Mouse (Mus musculus) embryonic facial prominence, embryonic 14.5 days (tissue): ENCODE results near the gene Hspbp1. TPM values are rescaled to one million over a fixed set of nuclear protein-coding genes. Genes with fewer than 3 reads are reported as not detected.
A peak's percentile ranks its signal among the peaks of the same experiment; 100 is the strongest.

Experiments used
- ATAC-seq: fragments of 200-750 bp; cut with Nextera tagmentation; 2 replicates; pipeline ENCODE4 v1.8.0; 2017; ENCODE audit warnings: low read depth, moderate number of reproducible peaks, moderate TSS enrichment
- DNase-seq: peaks from one replicate; pipeline ENCODE4 v3.0.0-alpha.2; 2015; ENCODE audit warnings: low spot score
- H3K27ac ChIP-seq: fragments of 300-500 bp; sonication (generic); replicated peaks from 2 replicates; pipeline ENCODE4 v1.5.1; 2014; ENCODE audit warnings: low read depth, mild to moderate bottlenecking, low read length, moderate library complexity
- H3K27me3 ChIP-seq: fragments of 300-500 bp; sonication (generic); replicated peaks from 2 replicates; pipeline ENCODE4 v1.6.1; 2014; ENCODE audit warnings: low read length; ENCODE audit not compliant: control insufficient read depth, insufficient read depth
- H3K36me3 ChIP-seq: fragments of 300-500 bp; sonication (generic); 2 replicates; pipeline ENCODE4 v1.6.1; 2014; ENCODE audit warnings: low read length, mixed read lengths; ENCODE audit not compliant: control insufficient read depth, insufficient read depth
- H3K4me1 ChIP-seq: fragments of 300-500 bp; sonication (generic); 2 replicates; pipeline ENCODE4 v1.6.1; 2014; ENCODE audit warnings: antibody characterized with exemption, low read length; ENCODE audit not compliant: control insufficient read depth, insufficient read depth
- H3K4me2 ChIP-seq: fragments of 300-500 bp; sonication (generic); 2 replicates; pipeline ENCODE4 v1.6.1; 2014; ENCODE audit warnings: low read depth, mild to moderate bottlenecking, low read length, moderate library complexity, mixed read lengths
- H3K4me3 ChIP-seq: fragments of 300-500 bp; sonication (generic); 2 replicates; pipeline ENCODE4 v1.5.1; 2014; ENCODE audit warnings: low read depth, mild to moderate bottlenecking, low read length
- H3K9ac ChIP-seq: fragments of 300-500 bp; sonication (generic); 2 replicates; pipeline ENCODE4 v1.6.1; 2014; ENCODE audit warnings: low read depth, mild to moderate bottlenecking, low read length, moderate library complexity, mixed read lengths
- H3K9me3 ChIP-seq: fragments of 300-500 bp; sonication (generic); 2 replicates; pipeline ENCODE4 v1.6.1; 2016; ENCODE audit warnings: low read length; ENCODE audit not compliant: control insufficient read depth
- WGBS: fragments of 180-500 bp; shearing (Covaris S2); extraction: QIAGEN DNeasy Blood & Tissue Kit; methylation state at CpG from one replicate; pipeline ENCODE4 v1.1.7; 2014; 5-methylcytosine and 5-hydroxymethylcytosine counted together
- polyA plus RNA-seq: library from polyadenylated mRNA; unstranded; fragments of >200 nt; fragmentation: Nextera tagmentation; extraction: Ambion mirVana; gene quantifications from 2 replicates; pipeline ENCODE4 v1.2.1, GENCODE M21; 2014

Gene Hspbp1
- polyA plus RNA-seq, 1 experiment from 2014 or later: 77.5 TPM

DNA sequence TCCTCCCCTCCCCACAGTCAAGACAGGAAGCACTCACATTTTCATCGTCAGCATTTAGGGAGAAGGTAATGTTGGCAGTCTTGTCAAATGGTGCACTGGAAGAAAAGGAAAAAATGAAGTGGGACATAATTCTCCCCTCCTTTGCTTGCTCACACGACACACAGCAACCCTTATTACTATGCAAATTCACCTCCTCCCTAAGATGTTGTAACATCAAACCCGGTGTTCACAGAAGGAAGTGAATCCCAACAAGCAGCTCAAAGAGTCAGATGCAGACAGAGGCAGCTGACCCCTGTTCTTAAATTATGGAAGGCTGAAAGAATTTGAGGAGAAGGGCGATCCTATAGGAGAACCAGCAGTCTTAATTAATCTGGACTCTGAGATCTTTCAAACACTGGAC, 48.7 kb downstream of the Hspbp1 start:
- no peak for ATAC-seq
- Histone ChIP-seq H3K27me3 (no peaks in the 10 kb centered on the region), H3K36me3 (peaks cover 88% of the 10 kb centered on the region), H3K4me2 (no peak overlapping the region), H3K4me3 (no peak overlapping the region), H3K4me1 (no peaks in the 10 kb centered on the region), H3K9me3 (no peaks in the 10 kb centered on the region), H3K9ac (no peak overlapping the region), H3K27ac (no peak overlapping the region)
- DNase-seq: no peak
- 81% methylated on average over 4 of the region's 4 CpGs for WGBS

DNA sequence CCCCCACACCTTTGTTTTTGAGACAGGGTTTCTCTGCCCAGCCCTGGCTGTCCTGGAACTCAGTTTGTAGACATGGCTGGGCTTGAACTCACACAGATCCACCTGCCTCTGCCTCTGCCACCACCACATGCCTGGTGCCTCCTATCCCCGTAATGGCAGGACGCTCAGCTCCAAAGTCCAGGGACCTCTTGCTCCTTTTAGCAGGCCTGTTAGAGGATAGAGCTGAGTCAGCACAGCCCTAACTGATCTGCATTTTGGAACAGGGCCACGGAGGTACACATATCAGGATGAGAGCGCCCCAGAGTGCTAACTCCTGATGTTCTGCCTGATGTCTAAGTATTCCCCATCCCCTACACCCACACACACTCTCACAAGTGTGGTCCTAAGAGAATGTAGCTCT, 53.8 kb downstream of the Hspbp1 start, which contains the start of gene Tmem86b:
Gene Tmem86b, minus strand, starts transcription at position 392 of the 400 bp plus-strand sequence.
- DNase-seq (no peak), ATAC-seq (no peak)
- Histone ChIP-seq H3K4me2 (no peak within 1 kb of the TSS), H3K27me3 (no peaks in the 10 kb centered on the region), H3K4me1 (no peaks in the 10 kb centered on the region), H3K27ac (no peak within 1 kb of the TSS), H3K36me3 (peaks cover 73% of the 10 kb centered on the region), H3K4me3 (no peak within 1 kb of the TSS), H3K9ac (no peak within 1 kb of the TSS), H3K9me3 (no peaks in the 10 kb centered on the region)
- WGBS: 89% methylated on average over 4 of the region's 4 CpGs

DNA sequence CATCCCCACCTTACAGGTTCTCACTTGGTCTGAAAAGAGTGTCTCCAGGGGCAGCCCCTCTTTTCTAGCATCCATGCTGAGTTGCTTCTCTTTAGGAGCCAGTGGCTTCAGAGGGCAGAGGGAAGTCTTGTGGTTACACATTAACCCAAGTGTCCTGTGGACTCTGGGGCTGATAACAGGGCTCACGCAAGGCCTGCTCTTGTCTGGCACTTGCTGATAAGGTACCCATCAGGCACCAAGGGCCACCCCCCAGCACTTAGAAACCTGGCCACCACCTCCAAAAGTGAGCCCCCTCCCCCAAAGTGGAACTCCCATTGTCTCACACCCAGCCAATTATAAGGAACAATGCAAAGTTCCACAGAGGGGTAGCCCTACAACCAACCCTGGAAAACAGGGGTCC, 54.7 kb downstream of the Hspbp1 start:
- peaks cover 66% of the 10 kb centered on the region for H3K36me3 ChIP-seq
- no peak overlapping the region for H3K4me3 ChIP-seq
- DNase-seq (no peak), ATAC-seq (no peak)
- no peak overlapping the region for H3K9ac ChIP-seq
- H3K27me3 ChIP-seq: no peaks in the 10 kb centered on the region
- H3K27ac ChIP-seq: no peak overlapping the region
- WGBS: 100% methylated on average over 1 of the region's 1 CpGs
- no peak overlapping the region for H3K4me2 ChIP-seq
- H3K9me3 ChIP-seq: no peaks in the 10 kb centered on the region
- H3K4me1 ChIP-seq: no peaks in the 10 kb centered on the region

DNA sequence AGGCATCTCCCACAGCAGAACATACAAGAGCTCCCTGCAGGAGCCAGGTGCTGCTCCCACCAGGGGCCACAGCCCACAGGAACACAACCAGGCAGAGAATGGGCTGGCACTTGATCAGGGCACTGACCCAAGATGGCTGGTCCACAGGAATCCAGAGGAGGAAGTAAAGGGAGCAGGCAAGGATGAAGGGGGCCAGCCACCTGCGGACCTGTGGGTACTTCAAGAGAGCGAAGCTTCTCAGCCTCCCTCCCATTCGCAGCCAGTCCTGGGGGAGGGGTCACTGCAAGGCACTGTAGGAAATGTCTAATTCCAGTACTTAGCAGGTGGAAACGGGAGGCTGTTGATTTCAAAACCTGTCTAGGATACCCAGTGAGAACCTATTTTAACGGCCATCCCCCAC, 55.3 kb downstream of the Hspbp1 start:
- ATAC-seq: no peak
- Histone ChIP-seq H3K36me3 (peaks cover 61% of the 10 kb centered on the region), H3K9me3 (no peaks in the 10 kb centered on the region), H3K4me3 (no peak overlapping the region), H3K27me3 (no peaks in the 10 kb centered on the region), H3K27ac (no peak overlapping the region), H3K9ac (no peak overlapping the region), H3K4me1 (no peaks in the 10 kb centered on the region), H3K4me2 (no peak overlapping the region)
- no peak for DNase-seq
- 94% methylated on average over 5 of the region's 5 CpGs for WGBS

DNA sequence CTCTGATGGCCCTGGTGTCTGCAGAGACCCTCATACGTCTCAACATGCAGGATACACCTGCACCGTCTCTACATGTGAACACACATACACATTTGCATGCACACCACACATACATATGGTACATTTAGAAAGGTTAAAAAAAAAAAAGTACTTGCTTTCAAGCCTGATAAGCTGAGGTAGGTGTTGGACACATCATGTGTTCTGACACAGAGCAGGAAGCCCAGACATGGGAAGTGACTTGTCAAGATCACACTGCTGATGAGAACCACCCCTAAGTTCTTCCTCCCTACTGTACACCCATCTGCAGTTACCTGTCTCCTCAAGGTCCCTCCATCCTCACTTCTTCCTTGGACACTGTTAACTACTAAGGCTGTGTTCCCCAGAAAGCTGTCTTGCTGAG, 58.9 kb downstream of the Hspbp1 start:
- peaks cover 27% of the 10 kb centered on the region for H3K36me3 ChIP-seq
- H3K4me3 ChIP-seq: no peak overlapping the region
- no peak overlapping the region for H3K4me2 ChIP-seq
- DNase-seq (no peak), ATAC-seq (no peak)
- H3K9ac ChIP-seq: no peak overlapping the region
- 84% methylated on average over 2 of the region's 2 CpGs for WGBS
- no peaks in the 10 kb centered on the region for H3K9me3 ChIP-seq
- no peaks in the 10 kb centered on the region for H3K4me1 ChIP-seq
- no peaks in the 10 kb centered on the region for H3K27me3 ChIP-seq
- H3K27ac ChIP-seq: no peak overlapping the region

DNA sequence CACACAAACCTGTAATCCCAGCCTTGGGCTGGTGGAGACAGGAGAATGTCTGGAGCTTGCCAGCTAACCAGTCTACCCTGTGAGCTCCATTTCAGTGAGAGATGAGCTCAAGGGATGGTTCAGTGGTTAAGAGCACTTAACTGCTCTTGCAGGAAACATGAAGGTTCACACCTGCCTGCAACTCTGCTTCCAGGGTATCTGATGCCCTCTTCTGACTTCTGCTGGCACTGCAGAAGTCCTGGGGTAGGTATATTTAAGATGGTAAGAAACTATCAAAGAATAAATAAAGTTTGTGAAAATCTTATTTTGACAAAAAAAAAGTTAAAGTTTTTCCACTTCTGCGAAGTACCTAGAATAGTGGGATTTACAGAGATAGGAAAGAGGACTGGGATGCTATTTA, 60.5 kb downstream of the Hspbp1 start:
- no peak overlapping the region for H3K9ac ChIP-seq
- no peak overlapping the region for H3K27ac ChIP-seq
- no peak overlapping the region for H3K4me3 ChIP-seq
- no peak for ATAC-seq
- 51% methylated on average over 1 of the region's 1 CpGs for WGBS
- no peaks in the 10 kb centered on the region for H3K27me3 ChIP-seq
- no peaks in the 10 kb centered on the region for H3K9me3 ChIP-seq
- DNase-seq: no peak
- no peaks in the 10 kb centered on the region for H3K4me1 ChIP-seq
- H3K36me3 ChIP-seq: peaks cover 13% of the 10 kb centered on the region
- H3K4me2 ChIP-seq: no peak overlapping the region

DNA sequence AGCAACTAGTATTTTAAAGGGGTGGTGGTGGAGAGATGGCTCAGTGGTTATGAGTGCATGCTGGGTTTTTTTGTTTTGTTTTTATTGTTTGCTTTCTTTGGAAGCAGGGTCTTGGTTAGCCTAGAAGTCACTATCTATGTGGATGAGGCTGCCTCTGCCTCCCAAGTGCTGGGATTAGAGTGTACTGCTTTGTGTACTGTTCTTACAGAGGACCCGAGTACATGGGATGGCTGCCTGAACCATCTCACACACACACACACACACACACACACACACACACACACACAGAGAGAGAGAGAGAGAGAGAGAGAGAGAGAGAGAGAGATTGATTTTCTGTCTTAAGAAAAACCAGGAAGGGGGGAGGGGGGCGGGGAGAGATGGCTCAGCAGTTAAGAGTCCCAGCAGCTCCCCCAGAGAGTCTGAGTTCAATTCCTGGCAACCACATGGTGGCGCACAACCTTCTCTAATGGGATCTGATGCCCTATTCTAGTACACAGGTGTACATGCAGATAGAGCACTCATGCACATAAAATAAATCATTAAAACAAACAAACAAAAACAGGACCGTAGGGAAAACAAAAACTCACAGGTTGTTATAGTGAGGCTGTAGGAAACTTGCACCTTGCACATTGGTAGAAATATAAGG, 61.2 kb downstream of the Hspbp1 start:
- Histone ChIP-seq H3K27ac (no peak overlapping the region), H3K4me3 (no peak overlapping the region), H3K36me3 (peaks cover 6% of the 10 kb centered on the region), H3K4me2 (no peak overlapping the region), H3K4me1 (no peaks in the 10 kb centered on the region), H3K9ac (no peak overlapping the region), H3K27me3 (no peaks in the 10 kb centered on the region), H3K9me3 (no peaks in the 10 kb centered on the region)
- peak; percentile 43 for DNase-seq
- peak; percentile 45; the same call in 1 of the 2 replicates for ATAC-seq
- WGBS: 25% methylated on average over 4 of the region's 4 CpGs

DNA sequence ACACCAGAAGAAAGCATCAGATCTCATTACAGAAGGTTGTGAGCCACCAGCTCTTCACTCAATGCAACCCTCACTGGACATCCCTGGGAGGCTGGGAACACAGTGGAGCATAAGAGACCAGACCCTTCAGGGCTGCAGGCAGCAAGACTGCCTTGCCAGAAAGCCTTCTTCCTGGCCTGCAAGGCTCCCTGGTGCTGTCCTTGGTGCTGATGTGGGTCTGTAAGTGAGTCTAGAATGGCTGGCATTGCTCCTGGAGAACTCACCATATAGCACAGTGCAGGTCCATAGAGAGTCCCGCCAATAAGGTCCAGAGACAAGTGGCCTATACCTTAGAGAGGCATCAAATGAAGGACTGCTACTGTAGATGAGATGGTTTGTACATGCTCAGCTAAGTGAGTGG, 64.9 kb downstream of the Hspbp1 start:
- 11% methylated on average over 1 of the region's 1 CpGs for WGBS

DNA sequence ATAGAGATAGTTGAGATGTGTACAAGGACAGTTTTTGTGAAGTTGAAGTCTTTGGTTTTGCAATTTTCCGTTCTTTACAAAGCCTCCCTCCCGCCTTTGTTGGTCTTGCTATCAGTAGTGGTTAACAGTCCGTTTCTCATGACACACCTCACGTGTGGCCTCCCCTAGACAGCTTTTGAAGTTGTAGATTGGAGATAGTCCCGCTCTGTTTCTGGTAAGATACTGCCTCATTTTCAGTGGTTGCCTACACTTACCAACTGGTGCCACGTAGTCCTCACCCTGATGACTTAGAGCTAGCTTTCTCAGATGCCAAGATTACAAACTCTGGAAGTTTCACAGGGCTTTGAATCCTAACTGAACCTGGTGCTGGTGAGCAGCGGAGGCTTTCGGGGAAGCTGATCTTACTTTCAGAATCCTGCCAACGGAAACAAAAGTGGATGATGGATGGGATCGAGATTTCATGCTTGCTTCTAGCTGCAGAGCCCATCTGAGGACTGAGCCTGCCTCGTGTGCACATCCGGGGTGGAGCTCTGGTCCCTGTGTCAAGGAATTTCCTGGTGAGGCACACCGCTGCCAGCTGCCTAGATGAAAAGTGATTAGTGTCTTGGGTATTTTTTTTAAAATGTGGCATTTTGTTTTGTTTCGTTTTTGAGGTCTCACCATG, 71.0 kb downstream of the Hspbp1 start:
- no peak overlapping the region for H3K4me2 ChIP-seq
- no peaks in the 10 kb centered on the region for H3K9me3 ChIP-seq
- H3K4me1 ChIP-seq: no peaks in the 10 kb centered on the region
- H3K4me3 ChIP-seq: no peak overlapping the region
- H3K9ac ChIP-seq: no peak overlapping the region
- DNase-seq (no peak), ATAC-seq (no peak)
- no peak overlapping the region for H3K27ac ChIP-seq
- 72% methylated on average over 14 of the region's 14 CpGs for WGBS
- H3K36me3 ChIP-seq: no peaks in the 10 kb centered on the region
- H3K27me3 ChIP-seq: no peaks in the 10 kb centered on the region

More for the DNA sequence above, 64.9 kb downstream of the Hspbp1 start:
- no peaks in the 10 kb centered on the region for H3K27me3 ChIP-seq
- H3K36me3 ChIP-seq: no peaks in the 10 kb centered on the region
- no peaks in the 10 kb centered on the region for H3K9me3 ChIP-seq
- H3K9ac ChIP-seq: no peak overlapping the region
- ATAC-seq (no peak), DNase-seq (peak; percentile 81)
- H3K4me2 ChIP-seq: no peak overlapping the region
- no peak overlapping the region for H3K4me3 ChIP-seq
- no peak overlapping the region for H3K27ac ChIP-seq
- no peaks in the 10 kb centered on the region for H3K4me1 ChIP-seq
